Mouse (Mus musculus) liver, embryonic 12.5 days (tissue): Measurements from ENCODE around the gene Specc1. TPM values are rescaled to one million over a fixed set of nuclear protein-coding genes. Genes with fewer than 3 reads are reported as not detected.

Source experiments
- ATAC-seq: fragments of 200-750 bp; cut with Nextera tagmentation; 2 replicates; pipeline ENCODE4 v1.8.0; 2017; ENCODE audit warnings: moderate number of reproducible peaks, mild to moderate bottlenecking, moderate library complexity
- H3K27ac ChIP-seq: fragments of 300-500 bp; sonication (generic); 2 replicates; pipeline ENCODE4 v1.5.1; 2016; ENCODE audit warnings: mild to moderate bottlenecking
- H3K27me3 ChIP-seq: fragments of 300-500 bp; sonication (generic); replicated peaks from 2 replicates; pipeline ENCODE4 v1.6.1; 2016; ENCODE audit warnings: mild to moderate bottlenecking, moderate library complexity
- H3K36me3 ChIP-seq: fragments of 300-500 bp; sonication (generic); 2 replicates; pipeline ENCODE4 v1.6.1; 2016; ENCODE audit warnings: mild to moderate bottlenecking, moderate library complexity
- H3K4me1 ChIP-seq: fragments of 300-500 bp; sonication (generic); 2 replicates; pipeline ENCODE4 v1.6.1; 2016
- H3K4me2 ChIP-seq: fragments of 300-500 bp; sonication (generic); 2 replicates; pipeline ENCODE4 v1.6.1; 2016; ENCODE audit warnings: mild to moderate bottlenecking, moderate library complexity
- H3K4me3 ChIP-seq: fragments of 300-500 bp; sonication (generic); 2 replicates; pipeline ENCODE4 v1.5.1; 2016; ENCODE audit warnings: mild to moderate bottlenecking, moderate library complexity
- H3K9ac ChIP-seq: fragments of 300-500 bp; sonication (generic); 2 replicates; pipeline ENCODE4 v1.6.1; 2016; ENCODE audit warnings: mild to moderate bottlenecking, moderate library complexity
- H3K9me3 ChIP-seq: fragments of 300-500 bp; sonication (generic); replicated peaks from 2 replicates; pipeline ENCODE4 v1.6.1; 2016; ENCODE audit warnings: mild to moderate bottlenecking, moderate library complexity
- WGBS: fragments of 180-500 bp; shearing (Covaris S2); methylation state at CpG from one replicate; pipeline ENCODE4 v1.1.7; 2016; ENCODE audit not compliant: insufficient replicate concordance; 5-methylcytosine and 5-hydroxymethylcytosine counted together
- polyA plus RNA-seq: library from polyadenylated mRNA; unstranded; fragments of >200 nt; fragmentation: Nextera tagmentation; extraction: Ambion mirVana; gene quantifications from 2 replicates; pipeline ENCODE4 v1.2.1, GENCODE M21; 2016

Specc1 gene
- polyA plus RNA-seq, 1 experiment from 2014 or later = 36.4 TPM

DNA sequence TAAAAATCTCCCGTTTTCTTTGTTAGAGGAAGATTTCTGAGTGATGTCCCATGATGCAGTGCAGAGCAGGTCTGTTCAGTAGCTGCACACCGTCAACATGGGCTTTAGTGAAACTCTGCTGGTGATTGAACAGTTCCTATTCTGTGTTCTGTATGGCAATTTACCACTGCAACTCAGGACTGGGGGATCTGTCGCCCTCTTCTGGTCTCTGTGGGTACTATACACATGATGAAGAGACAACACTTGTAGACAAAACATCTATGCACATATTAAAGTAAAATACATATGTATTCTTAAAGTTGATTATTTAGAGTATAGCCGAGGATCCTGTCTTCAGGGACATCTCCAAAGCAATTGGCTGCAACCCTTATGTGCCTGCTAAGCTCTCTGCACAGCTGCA is 45.4 kb downstream of the Specc1 start:
- no peak overlapping the region for H3K4me3 ChIP-seq
- no peaks in the 10 kb centered on the region for H3K9me3 ChIP-seq
- 63% methylated on average over 4 of the region's 4 CpGs for WGBS
- H3K27me3 ChIP-seq = no peaks in the 10 kb centered on the region
- no peak overlapping the region for H3K4me2 ChIP-seq
- H3K4me1 ChIP-seq = peaks cover 42% of the 10 kb centered on the region
- no peak overlapping the region for H3K9ac ChIP-seq
- no peak for ATAC-seq
- no peak overlapping the region for H3K27ac ChIP-seq
- H3K36me3 ChIP-seq = peaks cover 3% of the 10 kb centered on the region; the same call in 1 of the 2 replicates

DNA sequence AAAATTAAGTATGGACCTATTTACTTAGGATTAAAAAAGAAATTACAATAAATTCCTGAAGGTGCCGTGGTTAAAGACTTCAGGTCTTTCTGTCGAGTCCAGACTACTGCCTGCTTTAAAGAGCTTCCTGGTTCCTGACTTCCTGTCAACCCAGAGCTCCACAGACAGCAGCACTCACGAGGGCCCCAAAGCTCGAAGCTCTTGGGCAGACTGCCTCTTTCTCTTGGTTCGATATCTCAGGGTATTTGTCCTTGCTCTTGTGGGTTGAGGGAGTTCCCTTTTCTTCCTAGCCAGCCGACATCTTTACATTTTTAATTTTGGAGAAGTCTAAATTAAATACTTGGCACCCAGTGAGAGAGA is 48.3 kb downstream of the Specc1 start:
- ATAC-seq = 0 out of 2 replicates have a peak, but pooled peaks have one; percentile 36
- peak overlapping the region; percentile 65 for H3K4me2 ChIP-seq
- 16% methylated on average over 6 of the region's 6 CpGs for WGBS
- peak overlapping the region; percentile 68 for H3K9ac ChIP-seq
- peak overlapping the region; percentile 93 for H3K27ac ChIP-seq
- peaks cover 51% of the 10 kb centered on the region for H3K4me1 ChIP-seq
- peak overlapping the region; percentile 43 for H3K4me3 ChIP-seq
- no peaks in the 10 kb centered on the region for H3K9me3 ChIP-seq
- peaks cover 3% of the 10 kb centered on the region; the same call in 1 of the 2 replicates for H3K36me3 ChIP-seq
- no peaks in the 10 kb centered on the region for H3K27me3 ChIP-seq

GRCm38 (mm10) chr11:62005241-62005910 is 48.8 kb downstream of the Specc1 start:
- ATAC-seq = peak; percentile 75
- Histone ChIP-seq H3K4me2 (peak overlapping the region; percentile 65), H3K27me3 (no peaks in the 10 kb centered on the region), H3K4me1 (peaks cover 54% of the 10 kb centered on the region), H3K4me3 (peak overlapping the region; percentile 43), H3K36me3 (no peaks in the 10 kb centered on the region; the same call in 1 of the 2 replicates), H3K9ac (peak overlapping the region; percentile 68), H3K27ac (peak overlapping the region; percentile 93), H3K9me3 (no peaks in the 10 kb centered on the region)
- WGBS = 13% methylated on average over 14 of the region's 14 CpGs

GRCm38 (mm10) chr11:62005911-62006260 is 49.3 kb downstream of the Specc1 start:
- Histone ChIP-seq H3K36me3 (no peaks in the 10 kb centered on the region; the same call in 1 of the 2 replicates), H3K9ac (peak overlapping the region; percentile 68), H3K27ac (peak overlapping the region; percentile 93), H3K27me3 (no peaks in the 10 kb centered on the region), H3K4me2 (peak overlapping the region; percentile 65), H3K4me1 (peaks cover 60% of the 10 kb centered on the region), H3K9me3 (no peaks in the 10 kb centered on the region), H3K4me3 (peak overlapping the region; percentile 43)
- ATAC-seq = peak; percentile 77
- WGBS = 15% methylated on average over 5 of the region's 5 CpGs

DNA sequence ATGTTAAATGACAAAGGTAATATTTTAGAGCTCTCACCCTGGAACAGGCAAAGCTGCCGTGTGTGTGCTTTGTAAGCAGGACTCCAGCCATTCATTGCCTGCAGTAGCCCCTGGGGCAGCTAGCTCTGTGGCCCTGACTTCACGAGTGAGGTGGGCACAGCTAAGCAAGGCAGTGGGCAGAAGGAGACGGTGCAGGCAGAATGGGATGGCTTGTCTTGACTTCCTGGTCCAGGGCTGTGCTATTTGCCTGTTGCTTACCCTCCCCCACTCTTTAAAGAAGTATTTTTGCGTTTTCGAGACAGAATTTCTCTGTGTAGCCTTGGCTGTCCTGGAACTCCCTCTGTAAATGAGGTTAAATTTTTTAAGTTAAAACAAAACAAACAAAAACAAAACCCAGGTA is 50.1 kb downstream of the Specc1 start:
- H3K27ac ChIP-seq = peak overlapping the region; percentile 93
- H3K4me2 ChIP-seq = peak overlapping the region; percentile 65
- H3K27me3 ChIP-seq = no peaks in the 10 kb centered on the region
- ATAC-seq = no peak
- H3K9me3 ChIP-seq = no peaks in the 10 kb centered on the region
- WGBS = 24% methylated on average over 5 of the region's 5 CpGs
- H3K4me1 ChIP-seq = peaks cover 67% of the 10 kb centered on the region
- H3K36me3 ChIP-seq = no peaks in the 10 kb centered on the region; the same call in 1 of the 2 replicates
- H3K9ac ChIP-seq = peak overlapping the region; percentile 68
- peak overlapping the region; percentile 43 for H3K4me3 ChIP-seq

- H3K9ac ChIP-seq = no peak overlapping the region
- H3K4me3 ChIP-seq = no peak overlapping the region
- peak overlapping the region; percentile 65 for H3K4me2 ChIP-seq
- H3K9me3 ChIP-seq = no peaks in the 10 kb centered on the region
- H3K4me1 ChIP-seq = peaks cover 71% of the 10 kb centered on the region
- H3K36me3 ChIP-seq = no peaks in the 10 kb centered on the region
- no peak for ATAC-seq
- no peaks in the 10 kb centered on the region for H3K27me3 ChIP-seq
- H3K27ac ChIP-seq = no peak overlapping the region
- WGBS = 55% methylated on average over 9 of the region's 9 CpGs
Observed at GRCm38 (mm10) chr11:62007984-62008383, 51.4 kb downstream of the Specc1 start.

DNA sequence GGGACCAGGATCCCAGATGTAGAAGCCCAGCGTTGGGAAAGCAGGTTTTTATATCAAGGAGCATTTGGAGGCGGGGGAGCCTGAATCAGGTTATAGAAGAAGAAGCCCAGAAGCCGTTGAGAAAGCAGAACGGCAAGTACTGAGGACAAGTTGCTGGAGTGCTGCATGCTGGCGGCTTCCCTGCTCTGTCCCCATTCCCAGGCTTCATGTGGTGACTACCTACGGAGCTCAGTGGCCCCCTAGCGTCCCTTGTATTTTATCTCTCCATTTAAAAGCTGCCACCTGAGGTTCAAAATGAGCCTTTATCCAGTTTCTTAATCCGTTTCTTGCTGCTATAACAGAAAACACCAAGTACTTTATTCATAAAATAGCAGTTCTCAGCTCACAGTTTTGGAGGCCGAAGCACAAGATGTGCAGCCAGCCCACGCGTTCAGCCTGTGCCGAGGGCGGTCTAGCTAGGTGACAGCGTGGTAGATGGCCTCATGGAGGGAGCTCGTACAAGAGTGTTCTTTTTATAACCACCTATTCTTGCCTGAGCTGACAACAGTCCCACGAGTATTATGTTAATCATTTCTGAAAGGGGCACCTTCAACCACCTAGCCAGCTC is 54.2 kb downstream of the Specc1 start:
- Histone ChIP-seq H3K4me3 (no peak overlapping the region), H3K4me2 (no peak overlapping the region), H3K27me3 (no peaks in the 10 kb centered on the region; the same call in 1 of the 2 replicates), H3K9me3 (no peaks in the 10 kb centered on the region), H3K36me3 (peaks cover 7% of the 10 kb centered on the region), H3K27ac (no peak overlapping the region), H3K9ac (no peak overlapping the region), H3K4me1 (peaks cover 44% of the 10 kb centered on the region)
- ATAC-seq = no peak
- WGBS = 62% methylated on average over 16 of the region's 16 CpGs

GRCm38 (mm10) chr11:62012039-62012438 is 55.5 kb downstream of the Specc1 start:
- 60% methylated on average over 6 of the region's 6 CpGs for WGBS
- H3K4me1 ChIP-seq = peaks cover 36% of the 10 kb centered on the region
- no peaks in the 10 kb centered on the region; the same call in 1 of the 2 replicates for H3K27me3 ChIP-seq
- ATAC-seq = peak; percentile 40; the same call in 1 of the 2 replicates
- H3K4me2 ChIP-seq = no peak overlapping the region
- no peak overlapping the region for H3K4me3 ChIP-seq
- H3K9ac ChIP-seq = no peak overlapping the region
- H3K27ac ChIP-seq = no peak overlapping the region
- H3K36me3 ChIP-seq = peaks cover 9% of the 10 kb centered on the region
- H3K9me3 ChIP-seq = no peaks in the 10 kb centered on the region

- Histone ChIP-seq H3K4me2 (no peak overlapping the region), H3K9ac (no peak overlapping the region), H3K4me3 (no peak overlapping the region), H3K36me3 (peaks cover 9% of the 10 kb centered on the region), H3K27ac (no peak overlapping the region), H3K27me3 (no peaks in the 10 kb centered on the region; the same call in 1 of the 2 replicates), H3K9me3 (no peaks in the 10 kb centered on the region), H3K4me1 (peaks cover 27% of the 10 kb centered on the region)
- ATAC-seq = no peak
- WGBS = 79% methylated on average over 3 of the region's 3 CpGs
Observed at GRCm38 (mm10) chr11:62013449-62013848, 56.9 kb downstream of the Specc1 start.

DNA sequence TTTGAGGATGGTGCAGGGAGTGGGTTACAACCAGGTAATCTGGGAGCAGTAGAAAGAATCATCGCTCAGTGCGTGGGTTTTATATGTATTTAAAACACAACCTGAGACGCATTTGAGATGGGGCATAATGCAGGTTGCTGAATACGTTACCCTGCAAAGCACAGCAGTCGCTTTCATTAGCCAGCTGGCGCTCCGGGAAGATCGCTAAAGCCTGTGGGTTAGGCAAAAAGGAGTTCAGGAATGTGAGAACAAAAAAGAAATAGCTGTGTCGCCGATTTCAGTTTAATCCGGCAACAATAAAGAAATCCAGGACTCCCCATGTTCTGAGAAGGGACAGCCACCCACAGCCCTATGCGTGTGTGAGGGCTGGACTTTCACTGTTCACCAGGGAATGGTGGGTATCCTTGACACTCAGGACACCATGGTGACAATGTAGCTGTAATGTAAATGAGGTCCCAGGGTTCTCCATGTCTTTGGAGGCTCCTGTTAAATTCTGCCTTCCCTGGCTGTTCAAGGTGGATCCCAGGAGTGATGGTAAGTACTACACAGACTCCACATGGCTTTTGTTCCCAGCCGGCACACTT is 58.6 kb downstream of the Specc1 start:
- H3K4me1 ChIP-seq = peaks cover 26% of the 10 kb centered on the region
- no peak overlapping the region for H3K4me3 ChIP-seq
- H3K27ac ChIP-seq = no peak overlapping the region
- H3K9ac ChIP-seq = no peak overlapping the region
- H3K4me2 ChIP-seq = no peak overlapping the region
- WGBS = 85% methylated on average over 13 of the region's 13 CpGs
- ATAC-seq = no peak
- no peaks in the 10 kb centered on the region for H3K9me3 ChIP-seq
- H3K36me3 ChIP-seq = peaks cover 9% of the 10 kb centered on the region
- no peaks in the 10 kb centered on the region; the same call in 1 of the 2 replicates for H3K27me3 ChIP-seq

DNA sequence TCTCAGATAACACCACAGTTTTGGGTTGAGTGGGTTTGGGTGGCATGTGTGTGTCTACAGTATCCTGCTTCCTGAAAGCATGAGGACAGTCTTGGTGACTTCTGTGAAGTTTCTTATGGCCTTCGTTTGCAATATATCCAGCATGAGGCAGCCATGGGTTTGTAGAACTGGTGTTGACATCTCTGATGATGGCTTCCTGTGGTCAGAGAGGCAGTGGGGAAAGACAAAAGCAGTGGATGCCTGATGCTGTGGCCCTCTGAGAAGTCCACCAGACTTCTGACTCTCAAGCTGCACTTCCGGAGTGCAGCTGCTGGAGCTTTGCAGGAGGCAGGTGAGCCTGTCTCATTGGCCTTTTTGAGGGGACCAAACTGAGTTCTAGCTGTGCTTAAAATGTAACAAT is 60.4 kb downstream of the Specc1 start:
- no peak for ATAC-seq
- 59% methylated on average over 2 of the region's 2 CpGs for WGBS
- Histone ChIP-seq H3K4me1 (peaks cover 14% of the 10 kb centered on the region), H3K27ac (0 out of 2 replicates have a peak overlapping the region, but pooled peaks have one; percentile 28), H3K9me3 (no peaks in the 10 kb centered on the region), H3K27me3 (no peaks in the 10 kb centered on the region; the same call in 1 of the 2 replicates), H3K4me2 (no peak overlapping the region), H3K9ac (no peak overlapping the region), H3K36me3 (peaks cover 9% of the 10 kb centered on the region), H3K4me3 (no peak overlapping the region)
